Mouse (Mus musculus): ENCODE measurements around the gene AI467606. TPM values are rescaled to one million over a fixed set of nuclear protein-coding genes. Genes with fewer than 3 reads are reported as not detected.

Gene AI467606
- total and polyA plus RNA-seq, 3 experiments: 51.1 to 101 (median 79.4) TPM

DNA sequence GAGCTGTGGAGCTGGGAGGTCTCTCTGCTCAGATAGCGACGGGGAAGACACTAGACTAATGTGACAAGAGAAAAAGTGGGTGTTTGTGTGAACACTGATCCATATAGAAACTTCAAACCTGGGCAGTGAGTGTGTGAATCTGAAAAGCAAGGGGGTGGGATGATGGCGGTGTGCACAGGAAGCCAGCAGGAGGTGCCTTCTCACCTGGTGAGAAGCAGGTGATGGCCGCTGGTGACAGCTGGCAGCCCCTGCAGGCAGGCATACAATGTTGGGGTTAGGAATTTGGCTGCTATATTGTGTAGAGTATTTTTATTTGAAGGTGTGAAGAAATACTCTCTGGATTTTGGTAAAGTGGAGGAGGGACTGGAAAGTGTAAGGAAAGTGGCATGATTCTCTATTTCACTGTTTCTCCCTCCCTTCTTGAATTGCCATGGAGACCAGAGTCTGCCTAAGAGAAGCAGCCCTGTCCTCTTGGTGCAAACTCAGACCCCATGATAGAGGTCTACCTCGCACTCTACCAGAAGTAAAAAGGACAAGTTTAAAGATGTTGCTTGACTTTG, 36.1 kb upstream of the AI467606 start:
- no peak for DNase-seq (ENCODE audit: low read depth, low spot score)
- H3K79me2 ChIP-seq (ENCODE audit: control insufficient read depth, insufficient read depth, low read length, poor library complexity): no peaks in the 10 kb centered on the region
- H3K4me3 ChIP-seq (ENCODE audit: control insufficient read depth in 1 of 2, insufficient read depth in 1 of 2, low read depth in 2 of 2, low read length in 2 of 2): no peak overlapping the region
- TF ChIP-seq MAFK (IDR thresholded peaks at IDR 0.05; ENCODE audit: borderline replicate concordance, low read depth, low read length) (no peak), MYB (IDR thresholded peaks at IDR 0.05; ENCODE audit: low read depth, low read length) (no peak), MAX (IDR thresholded peaks at IDR 0.05; ENCODE audit: low read length) (no peak), CHD2 (IDR thresholded peaks at IDR 0.05; ENCODE audit: low read length) (no peak), ZC3H11A (IDR thresholded peaks at IDR 0.05; ENCODE audit: low read depth, low read length) (no peak), HCFC1 (IDR thresholded peaks at IDR 0.05; ENCODE audit: low read depth, low read length) (no peak), EP300 (IDR thresholded peaks at IDR 0.05; ENCODE audit: low read depth in 1 of 2, low read length in 2 of 2) (no peak), SMC3 (IDR thresholded peaks at IDR 0.05; ENCODE audit: low read depth, low read length) (no peak), NELFE (IDR thresholded peaks at IDR 0.05; ENCODE audit: low read depth, low read length) (no peak), BHLHE40 (IDR thresholded peaks at IDR 0.05; ENCODE audit: borderline replicate concordance, low read depth, low read length) (no peak), ETS1 (IDR thresholded peaks at IDR 0.05; ENCODE audit: low read depth, low read length) (no peak), TBP (IDR thresholded peaks at IDR 0.05; ENCODE audit: low read depth, low read length) (no peak), ZKSCAN1 (IDR thresholded peaks at IDR 0.05; ENCODE audit: low read depth, low read length) (no peak), POLR2A (IDR thresholded peaks at IDR 0.05; ENCODE audit: control insufficient read depth in 1 of 2, insufficient read depth in 1 of 2, low read depth in 1 of 2, low read length in 2 of 2, poor library complexity in 1 of 2) (no peak), MYC (IDR thresholded peaks at IDR 0.05; ENCODE audit: low read depth, low read length) (no peak), ZNF384 (IDR thresholded peaks at IDR 0.05; ENCODE audit: low read depth, low read length) (no peak), RAD21 (IDR thresholded peaks at IDR 0.05; ENCODE audit: low read depth, low read length) (no peak), ELF1 (IDR thresholded peaks at IDR 0.05; ENCODE audit: low read depth, low read length) (no peak), E2F4 (IDR thresholded peaks at IDR 0.05; ENCODE audit: borderline replicate concordance, low read depth, low read length) (no peak)
- H3K36me3 ChIP-seq (ENCODE audit: control insufficient read depth in 1 of 2, insufficient read depth in 2 of 2, low read length in 2 of 2): peaks cover 0 to 1% of the 10 kb centered on the region in 2 experiments; a peak in 1 of 4 replicates
- H3K9ac ChIP-seq (ENCODE audit: control insufficient read depth, low read depth, low read length, poor library complexity, severe bottlenecking): no peak overlapping the region
- H3K27me3 ChIP-seq (ENCODE audit: control insufficient read depth in 1 of 2, insufficient read depth in 2 of 2, low read length in 2 of 2): no peaks in the 10 kb centered on the region
- no peaks in the 10 kb centered on the region for H3K9me3 ChIP-seq (replicated peaks; ENCODE audit: insufficient read depth, low read length)
- no peak overlapping the region for H3K27ac ChIP-seq (ENCODE audit: control insufficient read depth, low read depth, low read length)
- H3K4me1 ChIP-seq (ENCODE audit: control insufficient read depth in 1 of 2, insufficient read depth in 2 of 2, low read length in 2 of 2): peaks cover 3 to 4% of the 10 kb centered on the region in 2 experiments; a peak in 1 of 4 replicates

DNA sequence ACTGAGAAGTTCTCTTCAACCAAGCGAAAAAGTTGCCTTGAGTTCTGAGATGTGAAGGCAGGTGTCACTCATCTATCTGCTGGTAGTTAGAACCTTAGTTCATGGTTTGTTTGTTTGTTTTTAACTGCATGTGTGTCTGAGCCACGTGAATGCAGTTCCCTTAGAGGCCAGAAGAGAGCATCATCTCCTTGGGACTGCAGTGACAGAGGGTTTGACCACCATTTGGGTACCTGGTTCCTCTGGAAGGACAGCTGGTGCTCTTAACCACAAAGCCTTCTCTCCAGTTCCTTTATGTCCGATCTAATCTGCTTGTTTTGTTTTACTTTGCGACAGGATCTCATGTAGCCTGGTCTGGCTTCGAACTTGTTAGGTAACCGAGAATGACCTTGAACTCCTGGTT, 25.6 kb upstream of the AI467606 start:
- Histone ChIP-seq H3K27me3 (ENCODE audit: control insufficient read depth in 1 of 2, insufficient read depth in 2 of 2, low read length in 2 of 2) (no peaks in the 10 kb centered on the region), H3K4me3 (ENCODE audit: control insufficient read depth in 1 of 2, insufficient read depth in 1 of 2, low read depth in 2 of 2, low read length in 2 of 2) (no peak overlapping the region), H3K27ac (ENCODE audit: control insufficient read depth, low read depth, low read length) (no peak overlapping the region), H3K36me3 (ENCODE audit: control insufficient read depth in 1 of 2, insufficient read depth in 2 of 2, low read length in 2 of 2) (peaks cover 0 to 4% of the 10 kb centered on the region in 2 experiments; a peak in 2 of 4 replicates), H3K9ac (ENCODE audit: control insufficient read depth, low read depth, low read length, poor library complexity, severe bottlenecking) (no peak overlapping the region), H3K79me2 (ENCODE audit: control insufficient read depth, insufficient read depth, low read length, poor library complexity) (no peaks in the 10 kb centered on the region), H3K4me1 (ENCODE audit: control insufficient read depth in 1 of 2, insufficient read depth in 2 of 2, low read length in 2 of 2) (no peaks in the 10 kb centered on the region), H3K9me3 (replicated peaks; ENCODE audit: insufficient read depth, low read length) (no peaks in the 10 kb centered on the region)
- no peak for TF ChIP-seq TBP (IDR thresholded peaks at IDR 0.05; ENCODE audit: low read depth, low read length)
- no peak for TF ChIP-seq ETS1 (IDR thresholded peaks at IDR 0.05; ENCODE audit: low read depth, low read length)
- peak in 2 of 3 experiments; percentile 25 to 35; a peak in 2 of 6 replicates for TF ChIP-seq CTCF (IDR thresholded peaks at IDR 0.05 in 2 of 3, conservative IDR thresholded peaks at IDR 0.05 in 1 of 3; ENCODE audit: control insufficient read depth in 1 of 3, insufficient read depth in 1 of 3, low read depth in 2 of 3, low read length in 3 of 3, poor library complexity in 1 of 3, severe bottlenecking in 1 of 3)
- TF ChIP-seq SMC3 (IDR thresholded peaks at IDR 0.05; ENCODE audit: low read depth, low read length): peak; percentile 43
- TF ChIP-seq MAX (IDR thresholded peaks at IDR 0.05; ENCODE audit: low read length): no peak
- TF ChIP-seq TCF12 (IDR thresholded peaks at IDR 0.05; ENCODE audit: low read depth, low read length): no peak
- no peak for TF ChIP-seq MAZ (IDR thresholded peaks at IDR 0.05; ENCODE audit: low read depth, low read length)
- no peak for TF ChIP-seq CHD1 (IDR thresholded peaks at IDR 0.05; ENCODE audit: low read depth, low read length)
- no peak for TF ChIP-seq ZNF384 (IDR thresholded peaks at IDR 0.05; ENCODE audit: low read depth, low read length)
- TF ChIP-seq NELFE (IDR thresholded peaks at IDR 0.05; ENCODE audit: low read depth, low read length): no peak
- TF ChIP-seq GATA1 (IDR thresholded peaks at IDR 0.05; ENCODE audit: low read depth, low read length): no peak
- TF ChIP-seq RAD21 (IDR thresholded peaks at IDR 0.05; ENCODE audit: low read depth, low read length): peak; percentile 35
- TF ChIP-seq MAFK (IDR thresholded peaks at IDR 0.05; ENCODE audit: borderline replicate concordance, low read depth, low read length): no peak
- no peak for TF ChIP-seq MYB (IDR thresholded peaks at IDR 0.05; ENCODE audit: low read depth, low read length)
- peak; percentile 29 for TF ChIP-seq ZC3H11A (IDR thresholded peaks at IDR 0.05; ENCODE audit: low read depth, low read length)
- TF ChIP-seq USF1 (IDR thresholded peaks at IDR 0.05; ENCODE audit: low read depth, low read length): no peak
- no peak for TF ChIP-seq CHD2 (IDR thresholded peaks at IDR 0.05; ENCODE audit: low read length)
- TF ChIP-seq E2F4 (IDR thresholded peaks at IDR 0.05; ENCODE audit: borderline replicate concordance, low read depth, low read length): no peak
- DNase-seq (ENCODE audit: low read depth, low spot score): peak; percentile 23

All from MEL (cell line).